34 mouse cellular contexts compared by ENCODE assay signal in genomic region chr1:134570171-134570570, GRCm38 (mm10). TPM values are rescaled to one million over a fixed set of nuclear protein-coding genes. Genes with fewer than 3 reads are reported as not detected.
DNase-seq lines count a peak whose midpoint lies in the region; ATAC-seq lines count a peak whose summit lies in the region.
"Had no signal": no experiment of that assay in that cellular context is flagged by ENCODE, and none has a peak within 500 bp of the region (broad histone marks: within the 10 kb centered on the region; RNA-seq: fewer than 3 reads in every experiment).

No protein-coding gene starts in this region.

- no peaks in the 10 kb centered on the region for H3K9me3 ChIP-seq in megakaryocyte, embryonic 14.5 days
- H3K9me3 ChIP-seq: embryonic facial prominence, embryonic 10.5 days; embryonic facial prominence, embryonic 13.5 days; forebrain, embryonic 10.5 days; forebrain, embryonic 13.5 days; G1E; hindbrain, embryonic 10.5 days had no signal

- H3K36me3 ChIP-seq in megakaryocyte, embryonic 14.5 days (replicated peaks; ENCODE audit: low read length), result peaks cover 4% of the 10 kb centered on the region
- H3K36me3 ChIP-seq: embryonic facial prominence, embryonic 13.5 days; hindbrain, embryonic 10.5 days had no signal

- intact Hi-C loops in heart, postnatal 10 days (cut with DNase I), result no loop called here

- peaks cover 75% of the 10 kb centered on the region for H3K4me1 ChIP-seq in megakaryocyte, embryonic 14.5 days

- peak; percentile 51 for DNase-seq in heart, adult 11 months
- no peak for DNase-seq in heart, postnatal 10 days
- peak; percentile 83 for DNase-seq in R1 (ENCODE audit: low read depth, low spot score)
- DNase-seq in thymus, postnatal 4 days, result no peak
- DNase-seq: adrenal gland, adult 8-10 months; adrenal gland, postnatal 25 days; cerebellum, adult 11-12 months; cerebellum, adult 8-10 months; cerebellum, postnatal 10 days; cerebellum, postnatal 36 days; embryo, embryonic 11 days; gastrocnemius, postnatal 10 days; gastrocnemius, postnatal 36 days; heart, postnatal 36 days had no signal

- no peak for ATAC-seq in megakaryocyte, adult 5-6 weeks (ENCODE audit: poor library complexity, severe bottlenecking)
- no peak for ATAC-seq in erythroblast, adult 5-6 weeks (replicated peaks; ENCODE audit: low FRiP score, poor library complexity, severe bottlenecking)
- ATAC-seq: activated CD4-positive, CD25-positive, alpha-beta regulatory T cell, adult 4 months; forebrain, embryonic 13.5 days; forebrain, embryonic 16.5 days; intestine, embryonic 16.5 days; Patski had no signal

- peak overlapping the region; percentile 72 for H3K4me3 ChIP-seq in megakaryocyte, embryonic 14.5 days (replicated peaks)
- H3K4me3 ChIP-seq: embryonic facial prominence, embryonic 10.5 days; embryonic facial prominence, embryonic 13.5 days; forebrain, embryonic 10.5 days; forebrain, embryonic 13.5 days; hindbrain, embryonic 10.5 days had no signal

- no peaks in the 10 kb centered on the region for H3K27me3 ChIP-seq in megakaryocyte, embryonic 14.5 days (replicated peaks)
- H3K27me3 ChIP-seq: embryonic facial prominence, embryonic 13.5 days; forebrain, embryonic 13.5 days; Patski had no signal

RNA-seq across cellular contexts. Expression of gene Kdm5b, which starts 10.2 kb away (rescaled TPM):
- total RNA-seq in heart, postnatal 10 days (2021), result 10 to 100 TPM; 27.6 to 34.5 TPM
- polyA plus RNA-seq in megakaryocyte, embryonic 14.5 days (2012; ENCODE audit: insufficient read depth, low replicate concordance), result 0.63 and 1.8 TPM in 2 replicates
- 7.1 and 9.5 TPM in 2 replicates for total RNA-seq in megakaryocyte, adult 5-6 weeks (2015)
- total RNA-seq in megakaryocyte, adult 5-6 weeks (2017), result 7.1 and 10.2 TPM in 2 replicates
- total RNA-seq in erythroblast, adult 5-6 weeks (2015; ENCODE audit: low replicate concordance), result 15.9 and 16.3 TPM in 2 replicates
- total RNA-seq in erythroblast, adult 5-6 weeks (2017; ENCODE audit: low replicate concordance), result 24.3 and 25.0 TPM in 2 replicates

RNA-seq across cellular contexts. Expression of gene Mgat4e, which starts 20.7 kb away (rescaled TPM):
- total RNA-seq in heart, postnatal 10 days (2021), result not detected
- not detected in 2 replicates for polyA plus RNA-seq in megakaryocyte, embryonic 14.5 days (2012; ENCODE audit: insufficient read depth, low replicate concordance)
- not detected in 2 replicates for total RNA-seq in megakaryocyte, adult 5-6 weeks (2015)
- not detected in 2 replicates for total RNA-seq in megakaryocyte, adult 5-6 weeks (2017)
- not detected in 2 replicates for total RNA-seq in erythroblast, adult 5-6 weeks (2015; ENCODE audit: low replicate concordance)
- total RNA-seq in erythroblast, adult 5-6 weeks (2017; ENCODE audit: low replicate concordance), result not detected in 2 replicates
- total RNA-seq: adrenal gland, adult 8-10 months; adrenal gland, postnatal 25 days; gastrocnemius, adult 18-20 months; gastrocnemius, postnatal 10 days; gastrocnemius, postnatal 36 days; heart, adult 8-10 months; heart, postnatal 36 days had no signal
- polyA plus RNA-seq: activated CD4-positive, CD25-positive, alpha-beta regulatory T cell, adult 4 months; cortical plate, adult 2 months; embryonic facial prominence, embryonic 10.5 days; embryonic facial prominence, embryonic 13.5 days; forebrain, embryonic 10.5 days; forebrain, embryonic 13.5 days; forebrain, embryonic 16.5 days; G1E; heart, embryonic 11.5 days; heart, embryonic 14.5 days; heart, postnatal 0 days; hindbrain, embryonic 10.5 days; hindbrain, embryonic 14.5 days; intestine, embryonic 16.5 days; Patski had no signal

Comparison
In these comparisons a context has a peak if more than half of its experiments do, and no peak if none do; other contexts are left out.
1. DNase-seq: peak in heart, adult 11 months (single experiment) and R1 (single experiment); none in heart, postnatal 10 days (0 of 2) and thymus, postnatal 4 days (single experiment).